Mouse (Mus musculus) lung, postnatal 0 days (tissue): ENCODE measurements around the gene Psme1. TPM values are rescaled to one million over a fixed set of nuclear protein-coding genes. Genes with fewer than 3 reads are reported as not detected.

Source experiments
- ATAC-seq: fragments of 200-750 bp; cut with Nextera tagmentation; 2 replicates; pipeline ENCODE4 v1.8.0; 2017; ENCODE audit warnings: moderate library complexity
- DNase-seq: peaks from one replicate; pipeline ENCODE4 v3.0.0-alpha.2; 2016; ENCODE audit warnings: low spot score
- H3K27ac ChIP-seq: fragments of 300-500 bp; sonication (generic); 2 replicates; pipeline ENCODE4 v1.5.1; 2014; ENCODE audit warnings: antibody characterized with exemption, mild to moderate bottlenecking, low read length, mixed read lengths
- H3K27me3 ChIP-seq: fragments of 300-500 bp; sonication (generic); replicated peaks from 2 replicates; pipeline ENCODE4 v1.6.1; 2014; ENCODE audit warnings: low read length, mixed read lengths; ENCODE audit not compliant: insufficient read depth
- H3K36me3 ChIP-seq: fragments of 300-500 bp; sonication (generic); 2 replicates; pipeline ENCODE4 v1.6.1; 2014; ENCODE audit warnings: low read length, mixed read lengths; ENCODE audit not compliant: insufficient read depth
- H3K4me1 ChIP-seq: fragments of 300-500 bp; sonication (generic); 2 replicates; pipeline ENCODE4 v1.6.1; 2014; ENCODE audit warnings: antibody characterized with exemption, low read depth, low read length, mixed read lengths; ENCODE audit not compliant: insufficient read depth
- H3K4me2 ChIP-seq: fragments of 300-500 bp; sonication (generic); replicated peaks from 2 replicates; pipeline ENCODE4 v1.6.1; 2014; ENCODE audit warnings: low read depth, mild to moderate bottlenecking, low read length, moderate library complexity, mixed read lengths
- H3K4me3 ChIP-seq: fragments of 300-500 bp; sonication (generic); 2 replicates; pipeline ENCODE4 v1.5.1; 2014; ENCODE audit warnings: low read depth, low read length
- H3K9ac ChIP-seq: fragments of 300-500 bp; sonication (generic); replicated peaks from 2 replicates; pipeline ENCODE4 v1.6.1; 2014; ENCODE audit warnings: low read depth, mild to moderate bottlenecking
- H3K9me3 ChIP-seq: fragments of 300-500 bp; sonication (generic); 2 replicates; pipeline ENCODE4 v1.6.1; 2016; ENCODE audit warnings: low read length, mixed read lengths
- CTCF ChIP-seq: IDR thresholded peaks from 2 replicates; pipeline ENCODE4 v1.5.1; 2016; ENCODE audit warnings: antibody characterized with exemption, mild to moderate bottlenecking
- EP300 ChIP-seq: IDR thresholded peaks from 2 replicates; pipeline ENCODE4 v1.6.1; 2016; ENCODE audit warnings: antibody characterized with exemption, mild to moderate bottlenecking, control low read depth
- WGBS: fragments of 180-500 bp; shearing (Covaris S2); extraction: QIAGEN DNeasy Blood & Tissue Kit; methylation state at CpG from one replicate; pipeline ENCODE4 v1.1.7; 2014; 5-methylcytosine and 5-hydroxymethylcytosine counted together
- polyA plus RNA-seq: library from polyadenylated mRNA; unstranded; fragments of >200 nt; fragmentation: Nextera tagmentation; extraction: Ambion mirVana; gene quantifications from 2 replicates; pipeline ENCODE4 v1.2.1, GENCODE M21; 2015

The Psme1 gene
- polyA plus RNA-seq, 1 experiment from 2014 or later, result 219 TPM

DNA sequence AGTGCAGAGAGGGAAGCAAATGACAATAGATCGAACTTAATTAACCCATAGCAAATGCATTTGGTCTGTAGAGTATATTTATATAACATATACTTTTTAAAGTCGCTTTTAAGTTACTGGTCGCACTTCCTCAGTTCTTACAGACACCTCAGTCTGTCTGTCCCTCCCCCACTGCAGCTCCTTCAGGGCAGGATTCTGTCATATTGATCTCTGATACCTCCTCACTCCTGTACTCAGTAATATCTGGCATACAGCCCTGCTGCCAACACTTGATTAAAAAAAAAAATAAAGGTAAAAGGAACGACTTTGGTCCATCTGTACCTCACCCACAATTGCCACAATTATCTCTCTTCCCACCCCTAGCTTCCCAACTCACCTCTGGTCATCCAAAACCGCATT is 6.4 kb downstream of the Psme1 start:
- no peak overlapping the region for H3K9ac ChIP-seq
- H3K4me2 ChIP-seq, result peak overlapping the region; percentile 81
- DNase-seq, result no peak
- peak overlapping the region; percentile 57 for H3K4me3 ChIP-seq
- peaks cover 18% of the 10 kb centered on the region; the same call in 1 of the 2 replicates for H3K36me3 ChIP-seq
- no peaks in the 10 kb centered on the region for H3K9me3 ChIP-seq
- TF ChIP-seq EP300, result no peak
- no peak for TF ChIP-seq CTCF
- ATAC-seq, result no peak
- WGBS, result 38% methylated on average over 5 of the region's 5 CpGs
- no peaks in the 10 kb centered on the region; the same call in 1 of the 2 replicates for H3K4me1 ChIP-seq
- no peaks in the 10 kb centered on the region for H3K27me3 ChIP-seq
- no peak overlapping the region for H3K27ac ChIP-seq

DNA sequence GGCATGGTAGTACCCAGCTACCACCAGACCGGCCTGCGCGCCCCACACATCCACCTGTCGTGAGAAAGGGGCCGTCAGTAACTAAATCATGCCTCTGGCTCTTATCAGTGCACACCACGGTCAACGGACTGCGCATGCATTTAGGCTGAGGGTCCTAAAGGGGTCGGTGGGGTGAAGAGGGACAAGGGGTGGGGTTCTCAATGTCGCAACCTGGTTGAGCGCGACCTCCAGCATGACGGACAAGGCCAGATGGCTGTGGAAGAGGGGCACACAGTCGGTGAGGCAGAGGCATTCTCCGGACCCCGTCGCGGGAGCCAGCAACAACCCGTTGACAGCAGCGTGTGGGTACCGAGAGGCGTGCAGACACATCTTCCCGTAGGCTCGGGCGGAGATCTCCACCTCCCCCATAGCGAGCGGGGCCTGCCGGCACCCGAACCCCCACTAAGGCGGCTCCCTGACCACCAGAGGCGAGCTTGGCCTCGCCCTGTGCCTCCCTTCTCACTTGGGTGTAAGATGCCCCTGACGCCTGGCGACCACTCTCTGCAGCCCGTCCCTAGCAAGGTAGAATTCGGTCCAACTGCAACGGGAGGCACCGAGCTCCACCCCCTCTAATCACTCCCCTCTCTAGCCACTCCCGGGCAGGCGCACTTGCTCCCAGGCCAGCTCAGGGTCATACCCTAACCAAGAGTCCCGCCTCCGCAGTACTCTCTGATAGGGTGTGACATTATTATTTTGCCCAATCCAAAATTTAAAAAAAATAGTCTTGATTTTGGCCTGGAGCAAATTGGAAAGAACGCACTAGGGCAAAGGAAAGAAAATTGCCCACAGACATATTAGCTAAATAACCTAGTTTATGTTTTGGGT is 7.0 kb downstream of the Psme1 start, which contains the start of gene Emc9:
Gene Emc9 (minus strand): TSS at position 601 of the 864 bp plus-strand sequence.
- 5% methylated on average over 42 of the region's 43 CpGs for WGBS
- H3K4me3 ChIP-seq, result peak within 1 kb of the TSS; percentile 57
- H3K9me3 ChIP-seq, result no peaks in the 10 kb centered on the region
- peak; percentile 91 for DNase-seq
- H3K27me3 ChIP-seq, result no peaks in the 10 kb centered on the region
- peaks cover 18% of the 10 kb centered on the region; the same call in 1 of the 2 replicates for H3K36me3 ChIP-seq
- H3K9ac ChIP-seq, result peak within 1 kb of the TSS; percentile 43; the same call in 1 of the 2 replicates
- TF ChIP-seq EP300, result no peak
- TF ChIP-seq CTCF, result peak; percentile 7; the same call in 1 of the 2 replicates
- ATAC-seq, result peak; percentile 95
- no peaks in the 10 kb centered on the region; the same call in 1 of the 2 replicates for H3K4me1 ChIP-seq
- peak within 1 kb of the TSS; percentile 47; the same call in 1 of the 2 replicates for H3K27ac ChIP-seq
- H3K4me2 ChIP-seq, result peak within 1 kb of the TSS; percentile 81

DNA sequence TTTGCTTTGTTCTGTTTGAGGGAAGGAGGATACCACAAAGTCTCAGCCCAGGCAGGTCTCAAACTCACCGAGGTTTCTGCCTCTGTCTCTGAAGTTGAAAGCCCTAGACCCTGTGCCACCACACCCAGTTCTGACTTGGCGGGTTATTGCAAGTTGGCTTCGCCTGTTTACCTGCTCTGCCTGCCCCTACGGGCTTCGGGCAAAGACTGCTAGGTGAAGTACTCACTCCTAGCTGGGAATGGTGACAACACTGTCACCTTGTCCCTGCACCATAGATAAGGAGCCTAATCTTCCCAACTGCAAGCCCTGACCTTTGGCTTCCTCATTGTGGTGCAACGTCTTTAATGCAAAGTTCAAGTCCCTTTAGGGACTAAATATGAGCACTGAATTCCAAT is 7.6 kb downstream of the Psme1 start:
- H3K4me3 ChIP-seq, result peak overlapping the region; percentile 57
- no peak for TF ChIP-seq EP300
- DNase-seq (no peak), ATAC-seq (peak; percentile 18)
- peak overlapping the region; percentile 81 for H3K4me2 ChIP-seq
- H3K9me3 ChIP-seq, result no peaks in the 10 kb centered on the region
- H3K4me1 ChIP-seq, result peaks cover 4% of the 10 kb centered on the region; the same call in 1 of the 2 replicates
- 48% methylated on average over 6 of the region's 6 CpGs for WGBS
- no peak overlapping the region for H3K9ac ChIP-seq
- H3K27me3 ChIP-seq, result no peaks in the 10 kb centered on the region
- H3K27ac ChIP-seq, result peak overlapping the region; percentile 47; the same call in 1 of the 2 replicates
- H3K36me3 ChIP-seq, result peaks cover 12% of the 10 kb centered on the region; the same call in 1 of the 2 replicates

DNA sequence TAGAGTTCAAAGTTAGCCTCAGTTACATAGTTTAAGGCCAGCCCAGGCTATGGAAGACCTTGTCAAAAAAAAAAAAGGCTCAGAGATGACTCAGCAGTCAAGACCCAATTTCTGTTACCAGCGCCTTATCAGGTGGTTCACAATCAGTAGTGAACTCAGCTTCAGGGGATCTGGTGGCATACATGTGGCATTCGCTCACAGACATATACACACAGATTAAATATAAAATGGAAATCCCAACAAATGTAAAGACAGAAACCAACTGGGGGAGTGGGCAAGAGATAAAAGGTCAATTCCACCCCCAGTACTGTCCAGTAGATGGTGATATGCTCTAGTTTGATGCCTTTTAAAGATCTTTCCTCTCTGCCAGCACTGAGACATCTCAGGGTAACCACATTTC is 8.2 kb downstream of the Psme1 start:
- Histone ChIP-seq H3K4me1 (peaks cover 4% of the 10 kb centered on the region; the same call in 1 of the 2 replicates), H3K27me3 (no peaks in the 10 kb centered on the region), H3K9ac (no peak overlapping the region), H3K9me3 (no peaks in the 10 kb centered on the region), H3K36me3 (peaks cover 9% of the 10 kb centered on the region; the same call in 1 of the 2 replicates), H3K27ac (no peak overlapping the region), H3K4me3 (no peak overlapping the region), H3K4me2 (no peak overlapping the region)
- no peak for DNase-seq
- WGBS, result 91% methylated on average over 2 of the region's 2 CpGs
- ATAC-seq, result no peak
- TF ChIP-seq EP300, result no peak
- TF ChIP-seq CTCF, result no peak

DNA sequence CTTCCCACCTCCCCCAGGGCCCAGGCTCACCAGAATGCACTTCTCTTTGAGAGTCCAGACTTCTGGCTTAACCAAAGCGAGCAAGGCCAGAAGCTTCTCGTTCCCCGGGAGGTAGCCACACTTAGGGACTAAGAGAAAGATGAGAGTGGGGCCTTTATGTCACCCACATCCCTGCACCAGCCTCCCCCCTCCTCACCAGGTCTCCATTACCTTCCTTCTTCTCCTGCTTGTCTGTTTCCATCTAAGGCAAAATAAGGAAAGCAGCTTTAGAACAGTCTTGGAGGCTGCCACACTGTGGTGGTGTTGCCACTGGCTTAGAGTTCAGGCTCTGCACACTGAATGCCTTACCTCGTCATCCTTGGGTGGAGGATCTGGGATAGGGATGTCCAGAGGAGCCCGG is 11.3 kb downstream of the Psme1 start:
- no peak overlapping the region for H3K4me3 ChIP-seq
- no peak for TF ChIP-seq EP300
- TF ChIP-seq CTCF, result no peak
- peaks cover 10% of the 10 kb centered on the region for H3K4me1 ChIP-seq
- WGBS, result 94% methylated on average over 5 of the region's 5 CpGs
- H3K9ac ChIP-seq, result no peak overlapping the region
- no peak overlapping the region for H3K4me2 ChIP-seq
- no peaks in the 10 kb centered on the region for H3K27me3 ChIP-seq
- no peak for DNase-seq
- peaks cover 6% of the 10 kb centered on the region; the same call in 1 of the 2 replicates for H3K36me3 ChIP-seq
- no peaks in the 10 kb centered on the region for H3K9me3 ChIP-seq
- H3K27ac ChIP-seq, result no peak overlapping the region
- no peak for ATAC-seq

DNA sequence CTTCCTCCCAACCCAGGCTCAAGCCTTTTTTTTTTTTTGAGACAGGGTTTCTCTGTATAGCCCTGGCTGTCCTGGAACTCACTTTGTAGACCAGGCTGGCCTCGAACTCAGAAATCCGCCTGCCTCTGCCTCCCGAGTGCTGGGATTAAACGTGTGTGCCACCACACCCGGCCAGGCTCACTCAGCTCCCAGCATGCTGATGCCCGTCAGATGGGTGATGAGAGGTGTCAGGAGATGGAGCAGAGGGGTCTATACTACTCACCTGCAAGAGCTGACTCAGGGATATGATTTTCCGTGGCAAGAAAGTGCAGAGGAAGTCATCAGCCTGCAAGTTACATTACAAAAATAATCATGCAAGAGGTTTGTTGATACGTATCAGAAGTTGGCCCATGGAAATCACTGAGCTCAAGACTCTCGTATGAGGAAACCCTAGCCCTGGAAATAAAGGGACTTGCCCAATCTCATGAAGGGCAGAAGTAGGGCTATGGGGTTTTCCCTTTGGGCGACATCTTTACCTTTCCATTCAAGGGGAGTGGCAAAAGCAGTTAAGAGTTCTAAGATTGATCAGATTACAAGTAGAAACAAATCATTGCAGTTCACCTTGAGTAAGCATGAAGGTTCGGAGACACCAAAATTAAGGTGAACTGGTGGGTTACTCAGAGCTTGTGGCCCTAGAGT is 12.0 kb downstream of the Psme1 start:
- H3K9me3 ChIP-seq, result no peaks in the 10 kb centered on the region
- H3K27me3 ChIP-seq, result no peaks in the 10 kb centered on the region
- H3K9ac ChIP-seq, result peak overlapping the region; percentile 63
- peaks cover 10% of the 10 kb centered on the region for H3K4me1 ChIP-seq
- ATAC-seq, result no peak
- H3K4me3 ChIP-seq, result peak overlapping the region; percentile 91
- TF ChIP-seq EP300 (no peak), CTCF (no peak)
- DNase-seq, result no peak
- 75% methylated on average over 11 of the region's 11 CpGs for WGBS
- peak overlapping the region; percentile 94 for H3K4me2 ChIP-seq
- peaks cover 9% of the 10 kb centered on the region; the same call in 1 of the 2 replicates for H3K36me3 ChIP-seq
- peak overlapping the region; percentile 84 for H3K27ac ChIP-seq
